Mouse (Mus musculus): Measurements from ENCODE around the gene Fibp.

- TF ChIP-seq GATA1 (IDR thresholded peaks at IDR 0.05; ENCODE audit: borderline replicate concordance, low read length) (no peak), FLI1 (IDR thresholded peaks at IDR 0.05; ENCODE audit: low read length) (no peak)
Measured at GRCm38 (mm10) chr19:5433951-5434350, 26.5 kb upstream of the Fibp start.

Data from megakaryocyte, embryonic 14.5 days (primary cell).